Mouse (Mus musculus) embryo, embryonic 11 days (tissue): ENCODE measurements around the gene Map6.
"Not testable (repeated sequence)": the region's sequence is repeated elsewhere in the genome, so short reads cannot be mapped to it uniquely, and the experiment has no call there.

ENCODE experiments used
- DNase-seq: peaks from one replicate; pipeline ENCODE4 v3.0.0-alpha.2; 2015

The Map6 gene

GRCm38 (mm10) chr7:99360021-99360802, 93.0 kb downstream of the Map6 start:
- DNase-seq: peak; percentile 95

- DNase-seq: peak; percentile 56
These were observed 93.7 kb downstream of the Map6 start for GRCm38 (mm10) chr7:99360803-99361414.

- DNase-seq: no peak
These were observed 94.9 kb downstream of the Map6 start for GRCm38 (mm10) chr7:99362137-99362536.

GRCm38 (mm10) chr7:99365069-99365468, 97.8 kb downstream of the Map6 start:
- peak; percentile 89 for DNase-seq

- DNase-seq: no peak
These were observed 99.5 kb downstream of the Map6 start for GRCm38 (mm10) chr7:99366716-99367115.

- not testable (repeated sequence) for DNase-seq
These were observed 107.1 kb downstream of the Map6 start for GRCm38 (mm10) chr7:99374325-99374724.

GRCm38 (mm10) chr7:99375455-99375854, 108.2 kb downstream of the Map6 start:
- peak; percentile 59 for DNase-seq

- DNase-seq: no peak
These were observed 111.6 kb downstream of the Map6 start for GRCm38 (mm10) chr7:99378870-99379269.

- peak; percentile 85 for DNase-seq
These were observed 113.4 kb downstream of the Map6 start for GRCm38 (mm10) chr7:99380491-99381213.

- peak; percentile 98 for DNase-seq
These were observed 114.2 kb downstream of the Map6 start, which contains the start of gene Gdpd5 for GRCm38 (mm10) chr7:99381214-99382087. Gene Gdpd5, plus strand, starts transcription at chr7:99381414.

- peak; percentile 34 for DNase-seq
These were observed 115.1 kb downstream of the Map6 start for GRCm38 (mm10) chr7:99382088-99383000.

GRCm38 (mm10) chr7:99383246-99383645, 116.0 kb downstream of the Map6 start:
- DNase-seq: no peak

GRCm38 (mm10) chr7:99384101-99384611, 116.9 kb downstream of the Map6 start:
- peak; percentile 59 for DNase-seq

GRCm38 (mm10) chr7:99386030-99386429, 118.8 kb downstream of the Map6 start:
- no peak for DNase-seq
